Mouse (Mus musculus): Measurements from ENCODE around the gene Supt3. TPM values are rescaled to one million over a fixed set of nuclear protein-coding genes. Genes with fewer than 3 reads are reported as not detected.

The Supt3 gene
- polyA plus RNA-seq, 1 experiment from 2014 or later = 24.7 TPM

- Histone ChIP-seq H3K4me3 (no peak overlapping the region), H3K9me3 (no peaks in the 10 kb centered on the region; the same call in 1 of the 2 replicates), H3K9ac (no peak overlapping the region), H3K4me2 (replicated peaks) (no peak overlapping the region), H3K4me1 (no peaks in the 10 kb centered on the region), H3K36me3 (peaks cover 13% of the 10 kb centered on the region), H3K27ac (no peak overlapping the region), H3K27me3 (no peaks in the 10 kb centered on the region)
- 83% methylated on average over 2 of the region's 2 CpGs for WGBS
- ATAC-seq (ENCODE audit: low FRiP score, low read depth) = no peak
Measured at GRCm38 (mm10) chr17:45041084-45041483, 264.1 kb downstream of the Supt3 start.

GRCm38 (mm10) chr17:45045804-45046203, 268.9 kb downstream of the Supt3 start:
- Histone ChIP-seq H3K4me3 (no peak overlapping the region), H3K27me3 (no peaks in the 10 kb centered on the region), H3K36me3 (peaks cover 9% of the 10 kb centered on the region; the same call in 1 of the 2 replicates), H3K9ac (no peak overlapping the region), H3K4me2 (replicated peaks) (no peak overlapping the region), H3K4me1 (peaks cover 4% of the 10 kb centered on the region; the same call in 1 of the 2 replicates), H3K27ac (no peak overlapping the region), H3K9me3 (no peaks in the 10 kb centered on the region; the same call in 1 of the 2 replicates)
- no peak for ATAC-seq (ENCODE audit: low FRiP score, low read depth)

GRCm38 (mm10) chr17:45046583-45046982, 269.6 kb downstream of the Supt3 start:
- Histone ChIP-seq H3K36me3 (peaks cover 9% of the 10 kb centered on the region; the same call in 1 of the 2 replicates), H3K9ac (no peak overlapping the region), H3K4me3 (no peak overlapping the region), H3K4me2 (replicated peaks) (no peak overlapping the region), H3K9me3 (no peaks in the 10 kb centered on the region; the same call in 1 of the 2 replicates), H3K27me3 (0 out of 2 replicates have a peak, but pooled peaks cover 2% of the 10 kb centered on the region), H3K4me1 (peaks cover 4% of the 10 kb centered on the region; the same call in 1 of the 2 replicates), H3K27ac (no peak overlapping the region)
- WGBS = 94% methylated on average over 3 of the region's 3 CpGs
- no peak for ATAC-seq (ENCODE audit: low FRiP score, low read depth)

GRCm38 (mm10) chr17:45047236-45047635, 270.3 kb downstream of the Supt3 start:
- H3K36me3 ChIP-seq = peaks cover 9% of the 10 kb centered on the region; the same call in 1 of the 2 replicates
- no peak overlapping the region for H3K27ac ChIP-seq
- no peaks in the 10 kb centered on the region; the same call in 1 of the 2 replicates for H3K9me3 ChIP-seq
- peaks cover 4% of the 10 kb centered on the region; the same call in 1 of the 2 replicates for H3K4me1 ChIP-seq
- no peak for ATAC-seq (ENCODE audit: low FRiP score, low read depth)
- H3K4me3 ChIP-seq = no peak overlapping the region
- no peak overlapping the region for H3K9ac ChIP-seq
- WGBS = 86% methylated on average over 6 of the region's 6 CpGs
- no peak overlapping the region for H3K4me2 ChIP-seq (replicated peaks)
- H3K27me3 ChIP-seq = 0 out of 2 replicates have a peak, but pooled peaks cover 2% of the 10 kb centered on the region

- no peak overlapping the region for H3K9ac ChIP-seq
- WGBS = 71% methylated on average over 3 of the region's 3 CpGs
- no peaks in the 10 kb centered on the region for H3K9me3 ChIP-seq
- no peak for ATAC-seq (ENCODE audit: low FRiP score, low read depth)
- H3K36me3 ChIP-seq = no peaks in the 10 kb centered on the region
- H3K27ac ChIP-seq = no peak overlapping the region
- H3K4me2 ChIP-seq (replicated peaks) = no peak overlapping the region
- H3K4me3 ChIP-seq = no peak overlapping the region
- 0 out of 2 replicates have a peak, but pooled peaks cover 8% of the 10 kb centered on the region for H3K27me3 ChIP-seq
- H3K4me1 ChIP-seq = peaks cover 38% of the 10 kb centered on the region
Measured at GRCm38 (mm10) chr17:45051971-45052370, 275.0 kb downstream of the Supt3 start.

GRCm38 (mm10) chr17:45053371-45053770, 276.4 kb downstream of the Supt3 start:
- 86% methylated on average over 3 of the region's 3 CpGs for WGBS
- H3K9ac ChIP-seq = no peak overlapping the region
- no peaks in the 10 kb centered on the region for H3K9me3 ChIP-seq
- H3K4me1 ChIP-seq = peaks cover 45% of the 10 kb centered on the region
- H3K36me3 ChIP-seq = no peaks in the 10 kb centered on the region
- no peak overlapping the region for H3K4me3 ChIP-seq
- ATAC-seq (ENCODE audit: low FRiP score, low read depth) = no peak
- H3K27me3 ChIP-seq = 0 out of 2 replicates have a peak, but pooled peaks cover 11% of the 10 kb centered on the region
- H3K27ac ChIP-seq = no peak overlapping the region
- H3K4me2 ChIP-seq (replicated peaks) = no peak overlapping the region

GRCm38 (mm10) chr17:45054526-45054925, 277.6 kb downstream of the Supt3 start:
- 0 out of 2 replicates have a peak overlapping the region, but pooled peaks have one; percentile 45 for H3K27ac ChIP-seq
- 30% methylated on average over 4 of the region's 4 CpGs for WGBS
- H3K27me3 ChIP-seq = 0 out of 2 replicates have a peak, but pooled peaks cover 11% of the 10 kb centered on the region
- no peak for ATAC-seq (ENCODE audit: low FRiP score, low read depth)
- peaks cover 50% of the 10 kb centered on the region for H3K4me1 ChIP-seq
- no peaks in the 10 kb centered on the region for H3K9me3 ChIP-seq
- no peak overlapping the region for H3K9ac ChIP-seq
- H3K4me3 ChIP-seq = no peak overlapping the region
- H3K36me3 ChIP-seq = no peaks in the 10 kb centered on the region
- H3K4me2 ChIP-seq (replicated peaks) = no peak overlapping the region

GRCm38 (mm10) chr17:45056894-45057293, 279.9 kb downstream of the Supt3 start:
- H3K9ac ChIP-seq = no peak overlapping the region
- no peaks in the 10 kb centered on the region for H3K9me3 ChIP-seq
- H3K36me3 ChIP-seq = no peaks in the 10 kb centered on the region
- no peak overlapping the region for H3K4me3 ChIP-seq
- no peak overlapping the region for H3K4me2 ChIP-seq (replicated peaks)
- H3K4me1 ChIP-seq = peaks cover 48% of the 10 kb centered on the region
- no peak for ATAC-seq (ENCODE audit: low FRiP score, low read depth)
- WGBS = 82% methylated on average over 2 of the region's 2 CpGs
- peaks cover 17% of the 10 kb centered on the region for H3K27me3 ChIP-seq
- H3K27ac ChIP-seq = no peak overlapping the region

GRCm38 (mm10) chr17:45057780-45058179, 280.8 kb downstream of the Supt3 start:
- no peak overlapping the region for H3K27ac ChIP-seq
- H3K4me2 ChIP-seq (replicated peaks) = no peak overlapping the region
- 81% methylated on average over 6 of the region's 6 CpGs for WGBS
- no peaks in the 10 kb centered on the region for H3K9me3 ChIP-seq
- peaks cover 17% of the 10 kb centered on the region for H3K27me3 ChIP-seq
- no peak for ATAC-seq (ENCODE audit: low FRiP score, low read depth)
- no peak overlapping the region for H3K4me3 ChIP-seq
- H3K9ac ChIP-seq = no peak overlapping the region
- no peaks in the 10 kb centered on the region for H3K36me3 ChIP-seq
- peaks cover 48% of the 10 kb centered on the region for H3K4me1 ChIP-seq

- H3K9ac ChIP-seq = no peak overlapping the region
Measured at GRCm38 (mm10) chr17:45058566-45059363, 281.8 kb downstream of the Supt3 start.

GRCm38 (mm10) chr17:45063776-45064175, 286.8 kb downstream of the Supt3 start:
- Histone ChIP-seq H3K9ac (no peak overlapping the region), H3K9me3 (no peaks in the 10 kb centered on the region), H3K36me3 (no peaks in the 10 kb centered on the region), H3K27me3 (peaks cover 8% of the 10 kb centered on the region), H3K27ac (peak overlapping the region; percentile 1; the same call in 1 of the 2 replicates), H3K4me2 (replicated peaks) (no peak overlapping the region), H3K4me1 (peaks cover 19% of the 10 kb centered on the region), H3K4me3 (no peak overlapping the region)
- no peak for ATAC-seq (ENCODE audit: low FRiP score, low read depth)
- 63% methylated on average over 5 of the region's 5 CpGs for WGBS

More at GRCm38 (mm10) chr17:45058566-45059363, 281.8 kb downstream of the Supt3 start:
- no peak overlapping the region for H3K4me3 ChIP-seq
- no peak overlapping the region for H3K27ac ChIP-seq
- ATAC-seq (ENCODE audit: low FRiP score, low read depth) = no peak
- H3K27me3 ChIP-seq = peaks cover 12% of the 10 kb centered on the region
- no peak overlapping the region for H3K4me2 ChIP-seq (replicated peaks)
- WGBS = 45% methylated on average over 6 of the region's 6 CpGs
- H3K36me3 ChIP-seq = no peaks in the 10 kb centered on the region
- no peaks in the 10 kb centered on the region for H3K9me3 ChIP-seq
- H3K4me1 ChIP-seq = peaks cover 47% of the 10 kb centered on the region

- ATAC-seq (ENCODE audit: low FRiP score, low read depth) = no peak
- H3K4me1 ChIP-seq = peaks cover 12% of the 10 kb centered on the region
Measured at GRCm38 (mm10) chr17:45065465-45065864, 288.5 kb downstream of the Supt3 start.

More at GRCm38 (mm10) chr17:45065465-45065864, 288.5 kb downstream of the Supt3 start:
- no peak overlapping the region for H3K27ac ChIP-seq
- H3K4me3 ChIP-seq = no peak overlapping the region
- no peak overlapping the region for H3K9ac ChIP-seq
- 95% methylated on average over 2 of the region's 2 CpGs for WGBS
- peaks cover 10% of the 10 kb centered on the region for H3K27me3 ChIP-seq
- no peaks in the 10 kb centered on the region for H3K9me3 ChIP-seq
- no peaks in the 10 kb centered on the region for H3K36me3 ChIP-seq
- no peak overlapping the region for H3K4me2 ChIP-seq (replicated peaks)
